Mouse (Mus musculus): ENCODE data around the gene Rnf180.

DNA sequence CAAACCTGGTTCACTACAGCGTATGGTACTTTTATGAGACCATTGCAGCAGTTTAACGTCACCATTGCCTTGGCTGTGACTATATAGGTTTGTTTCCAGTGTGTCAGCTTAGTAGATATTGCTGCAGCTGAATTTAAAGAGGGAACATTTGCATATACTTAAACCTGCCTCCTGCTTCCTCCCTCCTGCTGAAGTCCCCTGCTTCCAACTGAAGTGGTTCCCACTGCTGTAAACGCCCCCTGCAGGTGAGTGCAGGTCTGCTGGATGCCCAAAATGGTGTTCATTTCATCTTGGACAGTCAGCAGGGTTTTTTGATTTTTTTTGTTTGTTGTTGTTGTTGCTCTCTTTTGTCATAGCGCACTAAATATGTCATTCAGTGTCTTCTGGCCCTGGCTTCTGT, 140.7 kb downstream of the Rnf180 start:
- TF ChIP-seq POLR2A (IDR thresholded peaks at IDR 0.05; ENCODE audit: low read depth, low read length) (no peak), UBTF (IDR thresholded peaks at IDR 0.05; ENCODE audit: low read depth, low read length) (no peak), HCFC1 (IDR thresholded peaks at IDR 0.05; ENCODE audit: low read depth, low read length) (no peak)
